Mouse (Mus musculus): Measurements from ENCODE around the gene Ralgapb. TPM values are rescaled to one million over a fixed set of nuclear protein-coding genes. Genes with fewer than 3 reads are reported as not detected.

Gene Ralgapb
- polyA plus RNA-seq (2014; fragmentation: Illumina TruSeq; extraction: RNeasy Lipid Tissue Mini Kit (QIAGEN cat#74804); ENCODE audit: low read depth, low replicate concordance), result 51.3 TPM

GRCm38 (mm10) chr2:158409595-158410021, at the start of gene Ralgapb:
TSS of gene Ralgapb (plus strand) at chr2:158409848.

GRCm38 (mm10) chr2:158375443-158376122, 34.1 kb upstream of the Ralgapb start, which contains the start of gene Snhg11:
TSS of gene Snhg11 (plus strand) at chr2:158375638.

GRCm38 (mm10) chr2:158501836-158502812, 92.5 kb downstream of the Ralgapb start, which contains the start of gene Adig:
TSS of gene Adig (plus strand) at chr2:158502612.

GRCm38 (mm10) chr2:158512528-158512927, 102.9 kb downstream of the Ralgapb start, which contains the start of gene Arhgap40:
TSS of gene Arhgap40 (plus strand) at chr2:158512796.

Other genes with a start within 250 kb of the Ralgapb start
- gene D630003M21Rik, start 180.6 kb upstream of the Ralgapb start, polyA plus RNA-seq (2014; fragmentation: Illumina TruSeq; extraction: RNeasy Lipid Tissue Mini Kit (QIAGEN cat#74804); ENCODE audit: low read depth, low replicate concordance), result not detected
- gene Bpi, start 151.8 kb upstream of the Ralgapb start, polyA plus RNA-seq (2014; fragmentation: Illumina TruSeq; extraction: RNeasy Lipid Tissue Mini Kit (QIAGEN cat#74804); ENCODE audit: low read depth, low replicate concordance), result not detected
- 3.1 TPM for gene Lbp, start 103.4 kb upstream of the Ralgapb start, polyA plus RNA-seq (2014; fragmentation: Illumina TruSeq; extraction: RNeasy Lipid Tissue Mini Kit (QIAGEN cat#74804); ENCODE audit: low read depth, low replicate concordance)
- gene Snhg11, start 34.2 kb upstream of the Ralgapb start, polyA plus RNA-seq (2014; fragmentation: Illumina TruSeq; extraction: RNeasy Lipid Tissue Mini Kit (QIAGEN cat#74804); ENCODE audit: low read depth, low replicate concordance), result 31.2 TPM
- not detected for gene Adig, start 92.8 kb downstream of the Ralgapb start, polyA plus RNA-seq (2014; fragmentation: Illumina TruSeq; extraction: RNeasy Lipid Tissue Mini Kit (QIAGEN cat#74804); ENCODE audit: low read depth, low replicate concordance)
- gene Arhgap40, start 102.9 kb downstream of the Ralgapb start, polyA plus RNA-seq (2014; fragmentation: Illumina TruSeq; extraction: RNeasy Lipid Tissue Mini Kit (QIAGEN cat#74804); ENCODE audit: low read depth, low replicate concordance), result not detected
- gene Slc32a1, start 200.9 kb downstream of the Ralgapb start, polyA plus RNA-seq (2014; fragmentation: Illumina TruSeq; extraction: RNeasy Lipid Tissue Mini Kit (QIAGEN cat#74804); ENCODE audit: low read depth, low replicate concordance), result not detected
- not detected for gene Actr5, start 215.0 kb downstream of the Ralgapb start, polyA plus RNA-seq (2014; fragmentation: Illumina TruSeq; extraction: RNeasy Lipid Tissue Mini Kit (QIAGEN cat#74804); ENCODE audit: low read depth, low replicate concordance)

Measured in kidney, adult 10 weeks (tissue).